Mouse (Mus musculus) frontal cortex, postnatal 36 days (tissue): ENCODE results near the gene Shld2.
"Not testable (repeated sequence)": the region's sequence is repeated elsewhere in the genome, so short reads cannot be mapped to it uniquely, and the experiment has no call there.

Experiments
- DNase-seq, 2 experiments: peaks; one replicate each; pipeline ENCODE4 v3.0.0; 2022; ENCODE audit warnings: low spot score in 2 of 2

The Shld2 gene

GRCm38 (mm10) chr14:34323576-34324085 lies 13.3 kb upstream of the Shld2 start:
- no peak for DNase-seq

- no peak for DNase-seq
Observed at GRCm38 (mm10) chr14:34318113-34318512, 7.8 kb upstream of the Shld2 start.

GRCm38 (mm10) chr14:34317431-34317830 lies 7.1 kb upstream of the Shld2 start:
- no peak for DNase-seq

DNA sequence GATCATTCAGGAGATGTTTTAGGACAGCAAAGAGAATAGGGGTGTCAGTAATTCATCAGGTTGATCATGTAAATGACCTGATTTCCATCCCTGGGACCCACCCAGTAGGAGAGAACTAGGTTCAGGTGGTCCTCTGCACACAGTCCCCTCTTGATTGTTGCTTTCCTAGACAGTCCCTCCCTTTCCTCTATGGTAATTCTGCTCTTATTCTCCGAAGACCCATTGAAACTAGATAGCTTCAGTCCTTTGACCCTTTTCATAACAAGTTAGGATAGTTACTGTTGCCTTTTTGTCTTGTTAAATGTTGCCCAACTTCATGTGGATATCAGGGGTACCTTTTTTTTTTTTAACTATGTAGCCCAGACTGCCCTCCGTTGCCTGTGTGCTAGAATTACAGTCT lies 6.1 kb upstream of the Shld2 start:
- DNase-seq = no peak

- DNase-seq = no peak
Observed at GRCm38 (mm10) chr14:34314796-34315195, 4.5 kb upstream of the Shld2 start.

- DNase-seq = not testable (repeated sequence)
Observed at GRCm38 (mm10) chr14:34314383-34314782, 4.1 kb upstream of the Shld2 start.

- DNase-seq = no peak
Observed at GRCm38 (mm10) chr14:34313612-34314011, 3.3 kb upstream of the Shld2 start.

DNA sequence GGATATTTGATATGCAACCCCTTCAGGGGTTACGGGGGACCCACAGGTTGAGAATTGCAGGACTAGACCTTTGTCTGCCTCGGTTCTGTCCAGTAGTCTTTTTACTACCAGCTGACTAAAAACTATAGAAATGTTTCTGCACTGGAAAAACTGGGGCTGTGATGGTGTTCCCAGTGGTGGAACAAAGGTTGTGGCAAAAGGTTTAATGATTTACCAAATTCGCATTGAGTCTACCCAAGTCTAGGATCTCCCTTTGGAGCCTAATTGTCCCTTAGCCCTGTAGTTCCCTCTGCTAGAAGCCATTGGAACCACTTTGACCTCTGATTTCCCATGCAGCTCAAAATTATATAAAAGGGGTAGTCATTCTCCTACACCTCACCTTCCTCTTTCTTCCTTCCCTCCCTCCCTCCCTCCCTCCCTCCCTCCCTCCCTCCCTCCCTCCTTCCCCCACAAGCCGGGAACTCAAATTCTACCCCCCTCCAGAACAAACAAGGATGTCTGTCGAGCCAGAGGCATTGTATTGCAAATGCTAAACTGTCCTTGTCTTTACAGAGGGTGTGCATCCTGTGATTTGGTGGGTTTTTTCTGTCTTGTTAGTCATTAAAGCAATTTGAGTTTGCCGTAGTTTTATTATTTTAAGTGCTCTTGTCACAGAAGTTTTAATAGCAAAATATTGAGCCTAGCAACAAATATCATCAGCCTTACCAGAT lies 2.2 kb upstream of the Shld2 start:
- no peak for DNase-seq

DNA sequence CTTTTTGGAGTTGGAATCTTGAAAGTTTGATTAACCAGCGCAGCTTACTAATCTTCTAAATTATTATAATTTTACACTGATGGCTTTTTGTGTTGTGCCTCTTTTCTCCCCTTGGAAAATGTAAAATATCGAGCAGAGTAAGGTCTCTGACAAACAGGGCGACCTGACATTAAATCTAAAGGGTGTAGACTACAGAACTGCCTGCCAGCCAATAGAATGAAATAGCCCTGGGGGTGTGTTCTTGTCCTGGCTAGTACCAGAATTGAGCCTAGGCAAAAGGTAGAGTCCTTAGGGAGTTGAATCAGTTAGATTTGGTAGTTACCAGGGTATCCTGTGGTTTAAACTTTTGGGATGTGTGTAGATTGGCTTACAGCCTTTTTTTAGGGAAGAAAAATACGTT lies 1.4 kb upstream of the Shld2 start:
- peak in 1 of 2 experiments; percentile 6 for DNase-seq

GRCm38 (mm10) chr14:34311021-34311631 lies 833 bp upstream of the Shld2 start:
- DNase-seq = peak; percentile 36 to 47

GRCm38 (mm10) chr14:34309907-34310233 lies 423 bp downstream of the Shld2 start:
- DNase-seq = no peak

DNA sequence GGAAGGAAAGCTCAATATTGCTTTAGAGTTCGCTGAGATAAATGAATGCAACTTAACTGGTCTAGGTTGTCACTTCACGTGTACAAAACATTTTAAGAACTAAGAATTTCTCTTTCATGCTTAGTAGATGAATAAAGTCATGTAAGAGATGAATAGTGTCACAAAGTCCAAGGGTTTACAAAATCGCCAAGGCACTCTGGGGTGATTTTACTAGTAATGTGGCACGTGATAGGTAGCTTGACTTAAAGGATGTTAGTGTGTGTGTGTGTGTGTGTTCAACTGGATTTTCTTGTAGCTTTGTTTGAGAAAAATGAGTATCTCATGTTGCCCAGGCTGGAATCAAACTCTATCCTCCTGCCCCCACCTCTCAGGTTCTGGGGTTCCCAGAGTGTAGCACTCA lies 1.0 kb downstream of the Shld2 start:
- DNase-seq = no peak

DNA sequence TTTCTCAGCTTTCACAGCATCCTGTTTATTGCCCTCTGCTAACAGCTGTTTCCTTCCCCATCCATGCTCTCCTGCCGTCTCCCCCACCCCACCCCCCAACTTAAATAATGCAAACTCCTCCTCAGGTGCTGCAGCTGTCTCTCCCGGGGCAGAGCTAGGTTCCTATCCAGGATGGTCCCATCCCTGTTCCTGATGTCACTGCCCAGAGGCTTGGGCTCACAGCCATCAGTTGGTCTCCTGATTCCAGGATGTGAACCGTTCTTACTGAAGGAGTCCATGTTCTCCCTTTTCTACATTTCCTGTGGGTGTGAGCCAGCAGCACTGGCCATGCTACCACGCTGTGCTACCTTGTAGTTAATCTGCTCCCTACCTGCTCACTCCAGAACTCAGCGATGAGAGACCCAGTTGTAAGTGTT lies 7.0 kb downstream of the Shld2 start:
- DNase-seq = no peak

DNA sequence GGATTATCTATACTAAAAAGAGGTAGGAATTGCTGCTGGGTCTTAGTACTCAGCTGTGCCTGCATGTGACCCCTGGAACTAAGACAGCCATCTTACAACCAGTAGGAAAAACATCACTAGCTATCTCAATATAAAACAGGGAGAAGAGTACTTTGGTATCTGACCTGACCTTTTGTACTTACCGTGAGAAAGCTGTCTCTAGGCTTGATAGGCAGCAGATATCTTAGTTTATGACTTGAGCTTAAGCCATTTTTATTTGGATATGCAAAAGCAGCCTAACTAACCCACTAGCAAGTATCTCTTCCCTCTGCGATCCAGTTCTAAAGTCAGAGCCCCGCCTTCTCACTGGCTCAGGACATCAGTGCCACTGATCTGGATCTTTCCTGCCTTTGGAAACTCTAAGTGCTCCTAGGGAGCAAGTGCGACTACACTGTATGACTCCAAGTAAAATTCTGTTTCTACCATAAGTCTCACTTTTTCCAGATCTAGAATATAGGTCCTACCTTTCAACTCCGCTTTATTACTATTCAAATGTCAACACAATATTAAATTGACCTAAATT lies 7.5 kb downstream of the Shld2 start:
- DNase-seq = no peak

DNA sequence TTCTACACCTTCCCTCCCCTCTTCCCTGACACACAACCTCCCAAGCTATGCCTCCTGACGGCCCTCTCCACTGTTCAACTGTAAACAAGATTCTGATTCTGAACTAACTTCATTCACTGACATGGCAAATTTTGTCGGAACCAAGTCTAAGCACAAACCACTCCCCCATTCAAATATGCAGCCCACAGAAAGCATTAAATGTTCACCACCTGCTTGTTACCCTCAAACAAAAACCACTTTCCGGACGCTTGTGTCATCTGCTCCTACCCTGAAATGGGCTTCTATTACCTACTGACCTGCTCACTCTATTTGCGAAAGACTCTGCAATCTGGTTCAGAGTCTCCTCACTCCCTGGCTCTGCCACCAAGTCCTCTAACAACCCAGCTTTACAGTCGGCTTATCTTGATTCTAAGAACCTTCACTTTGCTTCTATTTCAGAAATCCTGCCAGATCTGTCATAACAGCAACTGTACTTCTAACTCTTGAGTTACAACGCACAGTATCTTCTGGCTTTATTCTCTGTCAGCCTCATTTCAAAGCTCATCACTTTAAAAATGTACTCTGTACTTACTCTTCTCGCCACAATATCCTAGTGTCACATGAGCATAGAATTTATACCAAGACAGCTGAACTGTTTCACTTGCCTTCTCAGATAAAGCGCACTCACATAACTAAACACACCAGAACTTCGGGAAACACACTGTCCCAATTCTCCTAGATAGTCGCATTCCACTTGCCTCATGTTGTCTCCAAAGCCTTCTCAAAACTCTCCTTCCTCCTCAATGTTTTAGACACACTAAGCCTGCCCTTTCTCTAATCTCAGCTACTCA lies 11.2 kb downstream of the Shld2 start:
- no peak for DNase-seq

DNA sequence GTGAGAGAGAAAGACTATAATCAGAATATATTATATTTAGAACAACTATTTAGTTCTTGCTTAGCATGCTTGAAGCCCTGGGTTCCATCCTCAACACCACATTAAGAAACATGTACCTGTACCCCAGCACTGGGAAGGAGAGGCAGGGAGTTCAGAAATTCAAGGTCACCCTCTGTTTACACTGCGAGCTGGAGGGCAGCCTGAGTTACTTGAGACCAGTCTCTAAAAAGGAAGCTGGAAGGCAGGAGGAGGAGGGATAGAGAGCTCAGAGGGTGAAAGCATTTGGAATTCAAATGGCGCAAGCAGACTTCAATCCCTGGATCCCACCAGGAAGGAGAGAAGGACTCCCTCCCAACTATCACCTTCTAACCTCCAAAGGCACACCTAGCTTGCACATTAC lies 12.7 kb downstream of the Shld2 start:
- DNase-seq = no peak

DNA sequence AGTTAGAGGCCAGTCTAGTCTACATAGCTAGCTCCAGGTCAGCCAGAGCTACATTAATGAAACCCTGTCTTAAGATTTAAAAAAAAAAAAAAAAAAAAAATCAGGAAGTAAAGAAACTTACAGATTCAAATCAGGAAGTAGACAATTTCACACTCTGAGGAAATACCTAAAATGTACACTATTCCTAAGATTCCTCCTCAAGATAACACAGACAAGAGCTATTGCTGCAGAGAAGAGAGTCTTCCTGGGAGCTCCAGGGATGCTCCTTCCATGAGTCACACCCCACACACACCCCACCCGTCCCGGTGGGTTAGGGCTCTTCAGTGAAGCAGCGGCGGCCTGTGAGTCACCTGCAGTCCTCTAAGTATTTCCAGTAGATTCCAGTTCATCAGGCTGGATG lies 13.3 kb downstream of the Shld2 start:
- no peak for DNase-seq

- DNase-seq = no peak
Observed at GRCm38 (mm10) chr14:34296350-34296749, 13.9 kb downstream of the Shld2 start.

GRCm38 (mm10) chr14:34293641-34294040 lies 16.7 kb downstream of the Shld2 start:
- DNase-seq = no peak

DNA sequence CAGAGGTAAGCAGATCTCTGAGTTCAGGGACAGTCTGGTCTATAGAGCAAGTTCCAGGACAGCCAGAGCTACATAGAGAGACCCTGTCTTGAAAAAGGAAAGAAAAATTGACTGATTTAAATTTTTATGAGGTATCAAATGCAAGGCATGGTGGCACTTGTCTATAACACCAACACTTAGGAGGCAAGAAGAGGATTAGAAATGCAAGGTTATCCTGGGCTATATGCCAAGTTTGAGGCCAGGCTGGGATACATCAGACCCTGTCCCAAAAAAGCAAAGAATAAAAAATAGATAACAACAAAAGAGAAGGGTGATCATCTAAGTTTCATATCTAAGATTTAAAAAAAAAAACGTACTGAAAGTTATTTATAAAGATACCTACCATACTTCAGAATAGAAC lies 20.1 kb downstream of the Shld2 start:
- no peak for DNase-seq

- no peak for DNase-seq
Observed at GRCm38 (mm10) chr14:34289259-34290015, 20.9 kb downstream of the Shld2 start.

GRCm38 (mm10) chr14:34288396-34288795 lies 21.9 kb downstream of the Shld2 start:
- DNase-seq = no peak
